Mouse (Mus musculus): ENCODE measurements at regions not wholly inside any gene's neighbourhood (a gene's known extent, or its start where the extent isn't known, plus 50 kb on each side); places are given as distances from the start of the nearest gene placed in this dataset.

DNA sequence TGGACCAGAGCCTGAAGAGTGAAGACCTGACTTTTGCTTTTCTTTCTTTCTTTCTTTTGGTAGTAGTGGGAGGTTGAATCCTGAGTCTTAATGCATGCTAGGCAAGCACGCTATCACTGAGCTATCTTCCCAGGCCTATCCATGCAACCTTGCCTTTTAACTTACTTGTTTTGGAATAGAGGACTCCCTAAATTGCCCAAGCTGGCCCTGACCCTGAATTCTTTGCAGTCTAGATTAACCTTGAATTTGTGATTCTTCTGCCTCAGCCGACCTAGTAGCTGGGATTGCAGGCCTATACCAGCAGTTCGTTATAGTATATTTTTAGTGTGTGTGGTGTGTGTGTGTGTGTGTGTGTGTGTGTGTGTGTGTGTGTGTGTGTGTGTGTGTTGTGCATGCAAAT is 183.1 kb downstream of the Gm12728 start:
- no peak for TF ChIP-seq POLR2A (IDR thresholded peaks at IDR 0.05; ENCODE audit: borderline replicate concordance, extremely low read depth, insufficient read depth, insufficient read length, poor library complexity, severe bottlenecking)
- TF ChIP-seq CTCF (IDR thresholded peaks at IDR 0.05; ENCODE audit: borderline replicate concordance, extremely low read depth, insufficient read depth, insufficient read length): no peak
- DNase-seq (ENCODE audit: low read depth): no peak

- DNase-seq (ENCODE audit: low read depth): no peak
- TF ChIP-seq CTCF (IDR thresholded peaks at IDR 0.05; ENCODE audit: borderline replicate concordance, extremely low read depth, insufficient read depth, insufficient read length): no peak
- TF ChIP-seq POLR2A (IDR thresholded peaks at IDR 0.05; ENCODE audit: borderline replicate concordance, extremely low read depth, insufficient read depth, insufficient read length, poor library complexity, severe bottlenecking): no peak
Observed at GRCm38 (mm10) chr4:105973769-105974397, 184.2 kb downstream of the Gm12728 start.

DNA sequence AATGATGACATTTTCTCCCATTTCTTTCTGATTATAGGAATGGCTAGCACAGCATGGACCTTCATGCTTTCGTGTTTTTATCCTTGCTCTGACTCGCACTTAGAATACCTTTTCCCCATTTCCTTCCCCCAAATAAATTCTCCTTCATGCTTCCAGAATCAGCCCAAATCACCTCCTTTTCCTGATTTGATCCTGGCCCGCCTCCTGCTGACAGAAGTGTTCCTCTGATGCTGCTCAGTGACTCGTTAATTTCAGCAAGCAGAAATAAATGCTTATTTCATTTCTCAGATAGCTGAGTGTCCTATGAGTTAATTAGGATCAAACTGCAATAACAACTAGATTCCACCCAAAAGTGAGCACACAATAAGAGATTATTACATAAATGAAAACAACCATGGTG is 185.3 kb downstream of the Gm12728 start:
- TF ChIP-seq CTCF (IDR thresholded peaks at IDR 0.05; ENCODE audit: borderline replicate concordance, extremely low read depth, insufficient read depth, insufficient read length) (no peak), POLR2A (IDR thresholded peaks at IDR 0.05; ENCODE audit: borderline replicate concordance, extremely low read depth, insufficient read depth, insufficient read length, poor library complexity, severe bottlenecking) (no peak)

GRCm38 (mm10) chr4:105979048-105979447 is 189.4 kb downstream of the Gm12728 start:
- no peak for DNase-seq (ENCODE audit: low read depth)
- no peak for TF ChIP-seq POLR2A (IDR thresholded peaks at IDR 0.05; ENCODE audit: borderline replicate concordance, extremely low read depth, insufficient read depth, insufficient read length, poor library complexity, severe bottlenecking)
- TF ChIP-seq CTCF (IDR thresholded peaks at IDR 0.05; ENCODE audit: borderline replicate concordance, extremely low read depth, insufficient read depth, insufficient read length): no peak

More for the DNA sequence above, 185.3 kb downstream of the Gm12728 start:
- DNase-seq (ENCODE audit: low read depth): peak; percentile 26

DNA sequence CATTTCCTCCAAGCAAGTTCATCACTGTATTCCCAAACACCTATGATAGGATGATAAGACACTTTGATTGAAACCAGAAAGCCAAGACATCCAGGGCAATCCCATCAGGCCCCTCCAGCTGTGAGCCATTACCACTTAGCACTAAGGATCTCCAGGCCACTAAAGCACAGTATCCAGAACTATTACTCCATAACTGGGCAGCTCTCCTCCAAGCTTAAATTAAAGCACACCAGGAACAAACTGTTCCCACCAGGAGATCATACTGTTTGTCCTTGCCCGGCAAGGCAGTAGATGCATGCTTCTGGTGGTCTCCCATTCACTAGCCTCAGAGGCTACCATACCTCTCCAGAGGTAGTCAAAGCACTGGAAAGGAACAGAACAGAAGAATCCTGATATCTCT is 193.3 kb downstream of the Gm12728 start:
- TF ChIP-seq CTCF (IDR thresholded peaks at IDR 0.05; ENCODE audit: borderline replicate concordance, extremely low read depth, insufficient read depth, insufficient read length): no peak
- no peak for TF ChIP-seq POLR2A (IDR thresholded peaks at IDR 0.05; ENCODE audit: borderline replicate concordance, extremely low read depth, insufficient read depth, insufficient read length, poor library complexity, severe bottlenecking)
- no peak for DNase-seq (ENCODE audit: low read depth)

GRCm38 (mm10) chr4:105987963-105988602 is 198.4 kb downstream of the Gm12728 start:
- DNase-seq (ENCODE audit: low read depth): no peak
- TF ChIP-seq CTCF (IDR thresholded peaks at IDR 0.05; ENCODE audit: borderline replicate concordance, extremely low read depth, insufficient read depth, insufficient read length): no peak
- no peak for TF ChIP-seq POLR2A (IDR thresholded peaks at IDR 0.05; ENCODE audit: borderline replicate concordance, extremely low read depth, insufficient read depth, insufficient read length, poor library complexity, severe bottlenecking)

DNA sequence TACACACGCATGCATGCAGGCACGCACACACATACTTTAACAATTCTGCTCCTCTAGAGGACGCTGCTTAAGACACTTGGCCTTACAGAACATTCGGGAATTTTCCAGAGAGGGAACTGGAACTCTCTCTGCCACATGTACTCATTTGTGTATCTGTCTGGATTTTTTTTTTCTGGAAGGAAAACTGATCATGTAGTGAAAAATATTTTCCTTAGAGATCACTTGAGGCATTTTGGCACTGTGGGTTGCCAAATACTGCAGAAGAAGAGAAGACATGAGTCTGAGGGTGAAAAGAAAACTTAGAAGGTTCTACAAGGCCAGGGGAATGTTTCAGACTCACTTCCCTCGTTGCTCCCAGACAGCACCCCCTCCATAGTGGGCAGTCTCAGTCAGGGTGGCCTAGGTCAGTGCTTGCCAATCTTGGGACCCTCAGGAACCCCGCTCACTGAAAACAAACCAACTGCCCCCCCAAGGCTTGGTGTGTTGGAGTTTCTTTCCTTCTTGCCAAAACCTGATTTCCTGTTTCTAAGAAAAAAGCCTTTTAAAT is 203.0 kb downstream of the Gm12728 start:
- TF ChIP-seq POLR2A (IDR thresholded peaks at IDR 0.05; ENCODE audit: borderline replicate concordance, extremely low read depth, insufficient read depth, insufficient read length, poor library complexity, severe bottlenecking) (no peak), CTCF (IDR thresholded peaks at IDR 0.05; ENCODE audit: borderline replicate concordance, extremely low read depth, insufficient read depth, insufficient read length) (no peak)
- DNase-seq (ENCODE audit: low read depth): no peak

GRCm38 (mm10) chr4:105994390-105994798 is 204.7 kb downstream of the Gm12728 start:
- no peak for TF ChIP-seq POLR2A (IDR thresholded peaks at IDR 0.05; ENCODE audit: borderline replicate concordance, extremely low read depth, insufficient read depth, insufficient read length, poor library complexity, severe bottlenecking)
- TF ChIP-seq CTCF (IDR thresholded peaks at IDR 0.05; ENCODE audit: borderline replicate concordance, extremely low read depth, insufficient read depth, insufficient read length): no peak
- DNase-seq (ENCODE audit: low read depth): peak; percentile 17

- no peak for DNase-seq (ENCODE audit: low read depth)
- TF ChIP-seq POLR2A (IDR thresholded peaks at IDR 0.05; ENCODE audit: borderline replicate concordance, extremely low read depth, insufficient read depth, insufficient read length, poor library complexity, severe bottlenecking) (no peak), CTCF (IDR thresholded peaks at IDR 0.05; ENCODE audit: borderline replicate concordance, extremely low read depth, insufficient read depth, insufficient read length) (no peak)
Observed at GRCm38 (mm10) chr4:105996060-105996459, 206.4 kb downstream of the Gm12728 start.

- no peak for TF ChIP-seq POLR2A (IDR thresholded peaks at IDR 0.05; ENCODE audit: borderline replicate concordance, extremely low read depth, insufficient read depth, insufficient read length, poor library complexity, severe bottlenecking)
- no peak for TF ChIP-seq CTCF (IDR thresholded peaks at IDR 0.05; ENCODE audit: borderline replicate concordance, extremely low read depth, insufficient read depth, insufficient read length)
Observed at GRCm38 (mm10) chr4:105996893-105997630, 207.4 kb downstream of the Gm12728 start.

GRCm38 (mm10) chr4:106002516-106002915 is 212.8 kb downstream of the Gm12728 start:
- no peak for DNase-seq (ENCODE audit: low read depth)
- no peak for TF ChIP-seq POLR2A (IDR thresholded peaks at IDR 0.05; ENCODE audit: borderline replicate concordance, extremely low read depth, insufficient read depth, insufficient read length, poor library complexity, severe bottlenecking)
- TF ChIP-seq CTCF (IDR thresholded peaks at IDR 0.05; ENCODE audit: borderline replicate concordance, extremely low read depth, insufficient read depth, insufficient read length): no peak

More at GRCm38 (mm10) chr4:105996893-105997630, 207.4 kb downstream of the Gm12728 start:
- peak; percentile 76 for DNase-seq (ENCODE audit: low read depth)
